Mouse (Mus musculus): ENCODE measurements around the gene Atp2a3. TPM values are rescaled to one million over a fixed set of nuclear protein-coding genes. Genes with fewer than 3 reads are reported as not detected.

Atp2a3 gene
- polyA plus RNA-seq, 1 experiment from 2014 or later: 2.0 TPM

DNA sequence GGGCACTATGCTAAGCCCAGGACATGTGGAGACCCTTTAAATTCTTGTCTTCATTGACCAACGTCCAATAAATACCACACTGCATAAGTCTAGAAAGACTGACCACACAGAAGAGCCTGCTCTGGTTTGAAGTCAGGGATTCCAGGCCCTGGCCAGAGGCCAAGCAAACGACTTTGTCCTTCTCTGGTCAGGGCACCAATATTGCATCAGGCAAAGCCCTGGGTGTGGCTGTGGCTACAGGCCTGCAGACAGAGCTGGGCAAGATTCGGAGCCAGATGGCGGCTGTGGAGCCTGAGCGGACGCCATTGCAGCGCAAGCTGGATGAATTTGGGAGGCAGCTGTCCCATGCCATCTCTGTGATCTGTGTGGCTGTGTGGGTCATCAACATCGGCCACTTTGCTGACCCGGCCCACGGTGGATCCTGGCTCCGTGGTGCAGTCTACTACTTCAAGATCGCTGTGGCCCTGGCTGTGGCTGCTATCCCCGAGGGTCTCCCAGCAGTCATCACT is 14.1 kb downstream of the Atp2a3 start:
- no peak overlapping the region for H3K9ac ChIP-seq
- no peaks in the 10 kb centered on the region for H3K36me3 ChIP-seq (replicated peaks; ENCODE audit: control insufficient read depth, insufficient read depth)
- no peaks in the 10 kb centered on the region for H3K27me3 ChIP-seq (ENCODE audit: control insufficient read depth, insufficient read depth, low read length)
- ATAC-seq (ENCODE audit: low FRiP score): no peak
- no peaks in the 10 kb centered on the region for H3K4me1 ChIP-seq (replicated peaks; ENCODE audit: control insufficient read depth, insufficient read depth, low read length)
- H3K4me3 ChIP-seq (replicated peaks; ENCODE audit: low read length): no peak overlapping the region
- H3K4me2 ChIP-seq (replicated peaks): no peak overlapping the region
- no peak for DNase-seq (ENCODE audit: low spot score)
- WGBS: 80% methylated on average over 13 of the region's 13 CpGs
- no peaks in the 10 kb centered on the region for H3K9me3 ChIP-seq (ENCODE audit: control insufficient read depth, low read length)
- H3K27ac ChIP-seq: no peak overlapping the region

DNA sequence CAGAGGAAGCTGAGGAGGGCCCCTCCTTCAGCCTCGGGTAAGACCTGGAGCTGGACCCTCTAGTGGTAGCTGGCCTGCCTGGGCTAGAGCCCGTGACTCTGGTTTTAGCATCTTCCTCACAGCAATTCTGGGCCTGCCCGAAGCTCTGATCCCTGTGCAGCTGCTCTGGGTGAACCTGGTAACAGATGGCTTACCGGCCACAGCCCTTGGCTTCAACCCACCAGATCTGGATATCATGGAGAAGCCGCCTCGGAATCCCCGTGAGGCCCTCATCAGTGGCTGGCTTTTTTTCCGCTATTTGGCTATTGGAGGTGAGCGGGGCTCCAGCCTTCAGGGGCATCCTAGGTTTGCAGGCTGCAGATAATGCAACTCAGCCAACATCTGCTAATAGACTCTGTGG is 21.5 kb downstream of the Atp2a3 start:
- Histone ChIP-seq H3K27ac (no peak overlapping the region), H3K9me3 (ENCODE audit: control insufficient read depth, low read length) (no peaks in the 10 kb centered on the region), H3K4me3 (replicated peaks; ENCODE audit: low read length) (no peak overlapping the region), H3K36me3 (replicated peaks; ENCODE audit: control insufficient read depth, insufficient read depth) (no peaks in the 10 kb centered on the region), H3K4me1 (replicated peaks; ENCODE audit: control insufficient read depth, insufficient read depth, low read length) (no peaks in the 10 kb centered on the region), H3K4me2 (replicated peaks) (no peak overlapping the region), H3K27me3 (ENCODE audit: control insufficient read depth, insufficient read depth, low read length) (no peaks in the 10 kb centered on the region), H3K9ac (no peak overlapping the region)
- 82% methylated on average over 9 of the region's 9 CpGs for whole genome bisulfite sequencing
- no peak for ATAC-seq (ENCODE audit: low FRiP score)
- no peak for DNase-seq (ENCODE audit: low spot score)

DNA sequence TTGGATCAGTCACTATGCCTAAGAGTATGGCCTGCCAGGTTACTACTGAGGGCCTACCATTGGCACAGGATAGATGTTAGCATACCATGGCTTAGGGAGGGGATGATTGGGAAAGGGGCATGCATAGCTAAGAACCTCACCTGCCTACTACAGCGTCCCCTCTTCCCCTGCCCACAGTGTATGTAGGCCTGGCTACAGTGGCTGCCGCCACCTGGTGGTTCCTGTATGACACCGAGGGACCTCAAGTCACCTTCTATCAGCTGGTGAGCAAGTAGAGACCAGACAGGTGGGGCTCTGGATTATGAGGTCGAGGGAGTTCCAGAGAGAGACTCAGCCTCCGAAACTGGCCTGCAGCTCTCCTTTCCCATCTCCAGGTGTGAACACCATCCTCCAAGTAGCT is 22.3 kb downstream of the Atp2a3 start:
- no peak overlapping the region for H3K9ac ChIP-seq
- H3K4me1 ChIP-seq (replicated peaks; ENCODE audit: control insufficient read depth, insufficient read depth, low read length): no peaks in the 10 kb centered on the region
- DNase-seq (ENCODE audit: low spot score) (no peak), ATAC-seq (ENCODE audit: low FRiP score) (no peak)
- H3K27me3 ChIP-seq (ENCODE audit: control insufficient read depth, insufficient read depth, low read length): no peaks in the 10 kb centered on the region
- H3K4me3 ChIP-seq (replicated peaks; ENCODE audit: low read length): no peak overlapping the region
- no peak overlapping the region for H3K4me2 ChIP-seq (replicated peaks)
- 44% methylated on average over 5 of the region's 5 CpGs for WGBS
- no peaks in the 10 kb centered on the region for H3K36me3 ChIP-seq (replicated peaks; ENCODE audit: control insufficient read depth, insufficient read depth)
- H3K27ac ChIP-seq: no peak overlapping the region
- H3K9me3 ChIP-seq (ENCODE audit: control insufficient read depth, low read length): no peaks in the 10 kb centered on the region

DNA sequence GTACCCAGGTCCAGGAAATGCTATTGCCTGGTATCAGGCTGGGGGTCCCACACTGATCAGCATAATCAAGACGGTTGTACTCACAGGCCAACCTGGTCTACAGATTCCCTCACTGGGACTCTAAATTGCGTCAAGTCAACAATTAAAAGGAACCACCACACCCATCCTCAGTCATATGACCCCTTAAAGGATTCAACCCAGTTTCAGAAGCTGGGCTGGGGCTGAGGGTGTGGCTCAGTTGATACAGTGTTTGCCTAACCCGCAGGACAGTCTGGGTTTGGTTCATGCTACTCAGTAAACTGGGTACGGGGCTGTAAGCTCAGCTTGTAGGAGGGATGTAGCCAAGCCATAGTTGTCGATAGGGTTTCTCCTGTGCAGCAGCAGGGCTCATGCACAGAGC is 25.8 kb downstream of the Atp2a3 start:
- no peak overlapping the region for H3K27ac ChIP-seq
- H3K27me3 ChIP-seq (ENCODE audit: control insufficient read depth, insufficient read depth, low read length): no peaks in the 10 kb centered on the region
- no peak overlapping the region for H3K9ac ChIP-seq
- WGBS: 79% methylated on average over 5 of the region's 5 CpGs
- no peak for DNase-seq (ENCODE audit: low spot score)
- H3K9me3 ChIP-seq (ENCODE audit: control insufficient read depth, low read length): no peaks in the 10 kb centered on the region
- no peak overlapping the region for H3K4me3 ChIP-seq (replicated peaks; ENCODE audit: low read length)
- no peak overlapping the region for H3K4me2 ChIP-seq (replicated peaks)
- no peaks in the 10 kb centered on the region for H3K36me3 ChIP-seq (replicated peaks; ENCODE audit: control insufficient read depth, insufficient read depth)
- no peaks in the 10 kb centered on the region for H3K4me1 ChIP-seq (replicated peaks; ENCODE audit: control insufficient read depth, insufficient read depth, low read length)
- no peak for ATAC-seq (ENCODE audit: low FRiP score)

DNA sequence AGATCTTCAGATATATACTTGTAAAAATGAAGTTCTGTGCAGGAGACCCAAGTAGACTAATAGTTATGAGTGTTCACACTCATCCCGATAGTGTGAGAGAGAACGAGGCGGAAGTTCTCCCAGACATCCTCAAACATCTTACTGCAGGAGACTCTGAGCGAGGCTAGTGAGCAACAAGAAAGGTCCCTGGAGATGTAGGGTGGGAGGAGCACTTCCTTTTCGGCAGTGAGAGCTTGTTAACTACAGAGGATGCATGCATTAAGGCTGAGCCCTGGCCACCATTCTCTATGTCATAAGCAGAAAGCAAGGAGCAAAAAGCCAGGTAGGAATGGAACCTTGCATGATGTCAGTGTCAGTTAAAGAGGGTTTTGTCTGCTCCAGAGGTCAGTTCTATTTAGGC is 26.3 kb downstream of the Atp2a3 start:
- H3K27ac ChIP-seq: no peak overlapping the region
- no peaks in the 10 kb centered on the region for H3K36me3 ChIP-seq (replicated peaks; ENCODE audit: control insufficient read depth, insufficient read depth)
- H3K4me1 ChIP-seq (replicated peaks; ENCODE audit: control insufficient read depth, insufficient read depth, low read length): no peaks in the 10 kb centered on the region
- no peak overlapping the region for H3K4me2 ChIP-seq (replicated peaks)
- DNase-seq (ENCODE audit: low spot score) (no peak), ATAC-seq (ENCODE audit: low FRiP score) (no peak)
- H3K27me3 ChIP-seq (ENCODE audit: control insufficient read depth, insufficient read depth, low read length): no peaks in the 10 kb centered on the region
- no peak overlapping the region for H3K9ac ChIP-seq
- H3K9me3 ChIP-seq (ENCODE audit: control insufficient read depth, low read length): no peaks in the 10 kb centered on the region
- H3K4me3 ChIP-seq (replicated peaks; ENCODE audit: low read length): no peak overlapping the region
- 70% methylated on average over 5 of the region's 5 CpGs for WGBS

DNA sequence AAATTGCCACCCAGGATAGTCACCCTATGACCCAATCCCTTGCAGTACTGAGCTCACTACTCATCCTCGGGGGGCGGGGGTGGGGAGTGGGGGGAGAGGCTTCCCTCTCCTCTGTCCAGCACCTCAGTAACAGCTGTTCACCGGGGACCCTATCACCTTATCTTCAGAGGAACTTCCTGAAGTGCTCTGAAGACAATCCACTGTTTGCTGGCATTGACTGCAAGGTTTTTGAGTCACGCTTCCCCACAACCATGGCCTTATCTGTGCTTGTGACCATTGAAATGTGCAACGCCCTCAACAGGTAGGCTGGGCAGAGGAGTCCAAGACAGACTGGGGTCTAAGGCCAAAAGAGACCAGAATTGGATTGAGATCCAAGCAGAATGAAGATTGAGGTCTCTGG is 26.8 kb downstream of the Atp2a3 start:
- WGBS: 78% methylated on average over 5 of the region's 5 CpGs
- H3K27ac ChIP-seq: no peak overlapping the region
- no peaks in the 10 kb centered on the region for H3K4me1 ChIP-seq (replicated peaks; ENCODE audit: control insufficient read depth, insufficient read depth, low read length)
- H3K4me2 ChIP-seq (replicated peaks): no peak overlapping the region
- DNase-seq (ENCODE audit: low spot score): no peak
- no peaks in the 10 kb centered on the region for H3K27me3 ChIP-seq (ENCODE audit: control insufficient read depth, insufficient read depth, low read length)
- H3K9ac ChIP-seq: no peak overlapping the region
- no peak for ATAC-seq (ENCODE audit: low FRiP score)
- H3K9me3 ChIP-seq (ENCODE audit: control insufficient read depth, low read length): no peaks in the 10 kb centered on the region
- no peaks in the 10 kb centered on the region for H3K36me3 ChIP-seq (replicated peaks; ENCODE audit: control insufficient read depth, insufficient read depth)
- H3K4me3 ChIP-seq (replicated peaks; ENCODE audit: low read length): no peak overlapping the region

DNA sequence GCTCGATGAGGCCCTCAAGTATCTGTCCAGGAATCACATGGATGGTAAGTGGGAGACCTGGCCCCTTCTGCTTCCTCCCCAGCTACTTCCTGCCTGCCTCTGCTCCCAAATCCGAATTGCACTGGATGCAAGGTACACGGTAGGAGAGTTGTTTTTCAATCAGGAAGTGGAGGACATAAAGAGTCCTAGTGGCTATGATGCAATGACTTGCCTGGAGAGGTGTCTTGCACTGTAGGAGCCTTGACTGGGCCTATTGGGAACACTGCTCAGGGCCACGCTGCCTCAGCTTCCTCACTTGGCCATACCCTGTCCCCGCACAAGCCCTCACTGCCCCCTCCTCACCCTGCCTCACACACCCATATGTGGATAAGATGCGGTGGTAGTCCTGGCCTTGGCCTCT is 28.1 kb downstream of the Atp2a3 start:
- Histone ChIP-seq H3K9me3 (ENCODE audit: control insufficient read depth, low read length) (no peaks in the 10 kb centered on the region), H3K9ac (no peak overlapping the region), H3K4me1 (replicated peaks; ENCODE audit: control insufficient read depth, insufficient read depth, low read length) (no peaks in the 10 kb centered on the region), H3K36me3 (replicated peaks; ENCODE audit: control insufficient read depth, insufficient read depth) (no peaks in the 10 kb centered on the region), H3K4me3 (replicated peaks; ENCODE audit: low read length) (no peak overlapping the region), H3K4me2 (replicated peaks) (no peak overlapping the region), H3K27me3 (ENCODE audit: control insufficient read depth, insufficient read depth, low read length) (no peaks in the 10 kb centered on the region), H3K27ac (no peak overlapping the region)
- ATAC-seq (ENCODE audit: low FRiP score): no peak
- 83% methylated on average over 6 of the region's 6 CpGs for WGBS
- DNase-seq (ENCODE audit: low spot score): no peak

DNA sequence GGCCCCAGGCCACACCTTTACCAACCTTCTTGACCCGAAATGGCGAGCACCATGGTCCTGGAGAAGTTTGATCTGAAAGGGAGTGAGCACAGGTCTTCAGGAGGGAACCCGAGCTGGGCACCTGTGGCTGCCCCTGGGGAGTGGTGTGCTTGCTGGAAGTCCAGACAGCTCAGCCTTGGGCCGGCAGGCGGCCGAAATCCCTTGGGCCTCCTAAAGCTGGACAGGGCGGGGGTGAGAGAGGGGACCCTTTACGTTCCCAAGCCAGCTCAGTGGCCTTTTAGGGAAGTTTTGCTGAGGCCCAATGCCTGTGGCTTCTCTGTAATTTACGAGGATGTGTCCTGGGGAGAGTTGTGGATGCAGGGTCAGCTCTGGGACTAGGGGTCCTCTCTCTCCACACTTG is 29.7 kb downstream of the Atp2a3 start:
- no peaks in the 10 kb centered on the region for H3K27me3 ChIP-seq (ENCODE audit: control insufficient read depth, insufficient read depth, low read length)
- H3K9me3 ChIP-seq (ENCODE audit: control insufficient read depth, low read length): no peaks in the 10 kb centered on the region
- H3K4me2 ChIP-seq (replicated peaks): no peak overlapping the region
- WGBS: 85% methylated on average over 9 of the region's 9 CpGs
- H3K27ac ChIP-seq: no peak overlapping the region
- H3K9ac ChIP-seq: no peak overlapping the region
- H3K36me3 ChIP-seq (replicated peaks; ENCODE audit: control insufficient read depth, insufficient read depth): no peaks in the 10 kb centered on the region
- ATAC-seq (ENCODE audit: low FRiP score): no peak
- no peak overlapping the region for H3K4me3 ChIP-seq (replicated peaks; ENCODE audit: low read length)
- no peaks in the 10 kb centered on the region for H3K4me1 ChIP-seq (replicated peaks; ENCODE audit: control insufficient read depth, insufficient read depth, low read length)
- DNase-seq (ENCODE audit: low spot score): no peak

DNA sequence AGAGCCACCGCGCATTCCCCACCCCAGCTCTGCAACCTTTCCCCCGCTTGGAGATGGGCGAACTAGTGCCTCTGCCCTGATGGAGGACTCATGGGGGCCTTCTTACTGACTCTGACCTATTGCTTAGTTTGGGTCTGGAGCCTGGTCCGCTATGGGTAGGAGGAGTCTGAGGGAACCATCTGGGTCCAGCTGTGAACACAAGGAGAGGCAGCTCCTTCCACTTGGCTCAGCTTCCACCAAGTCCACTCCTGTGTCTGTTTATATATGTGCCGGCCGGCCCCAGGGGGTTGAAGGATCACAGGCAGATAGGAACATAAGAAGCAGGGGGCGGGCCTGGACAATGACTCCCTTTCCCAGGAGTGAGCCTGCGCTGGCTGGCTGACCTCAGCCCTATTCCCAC is 31.0 kb downstream of the Atp2a3 start:
- Histone ChIP-seq H3K4me1 (replicated peaks; ENCODE audit: control insufficient read depth, insufficient read depth, low read length) (no peaks in the 10 kb centered on the region), H3K4me3 (replicated peaks; ENCODE audit: low read length) (no peak overlapping the region), H3K4me2 (replicated peaks) (no peak overlapping the region), H3K27ac (no peak overlapping the region), H3K27me3 (ENCODE audit: control insufficient read depth, insufficient read depth, low read length) (no peaks in the 10 kb centered on the region), H3K36me3 (replicated peaks; ENCODE audit: control insufficient read depth, insufficient read depth) (no peaks in the 10 kb centered on the region), H3K9ac (no peak overlapping the region), H3K9me3 (ENCODE audit: control insufficient read depth, low read length) (no peaks in the 10 kb centered on the region)
- ATAC-seq (ENCODE audit: low FRiP score) (no peak), DNase-seq (ENCODE audit: low spot score) (no peak)
- WGBS: 69% methylated on average over 9 of the region's 9 CpGs

DNA sequence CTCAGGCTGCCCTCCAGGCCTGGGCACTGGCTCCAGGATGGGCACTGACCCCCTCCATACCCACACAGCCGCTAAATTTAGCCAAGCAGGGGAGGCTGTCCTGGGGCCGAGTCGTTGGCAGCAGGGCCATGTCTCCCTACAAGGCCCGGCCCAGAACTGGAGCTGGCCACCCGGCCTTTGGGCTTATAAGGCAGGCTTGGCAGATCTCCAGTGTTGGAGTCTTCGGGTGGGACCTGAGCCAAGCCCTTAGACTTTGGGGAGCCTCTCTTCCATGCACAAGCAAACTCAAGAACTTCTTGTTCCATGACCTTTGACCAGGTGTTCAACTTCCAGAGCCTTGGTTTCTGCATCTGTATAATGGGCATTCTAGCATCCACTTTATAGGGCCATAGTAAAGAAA is 35.4 kb downstream of the Atp2a3 start:
- ATAC-seq (ENCODE audit: low FRiP score) (no peak), DNase-seq (ENCODE audit: low spot score) (no peak)
- Histone ChIP-seq H3K27ac (no peak overlapping the region), H3K4me2 (replicated peaks) (no peak overlapping the region), H3K4me1 (replicated peaks; ENCODE audit: control insufficient read depth, insufficient read depth, low read length) (no peaks in the 10 kb centered on the region), H3K27me3 (ENCODE audit: control insufficient read depth, insufficient read depth, low read length) (no peaks in the 10 kb centered on the region), H3K9ac (no peak overlapping the region), H3K9me3 (ENCODE audit: control insufficient read depth, low read length) (no peaks in the 10 kb centered on the region), H3K4me3 (replicated peaks; ENCODE audit: low read length) (no peak overlapping the region), H3K36me3 (replicated peaks; ENCODE audit: control insufficient read depth, insufficient read depth) (no peaks in the 10 kb centered on the region)
- 94% methylated on average over 6 of the region's 6 CpGs for WGBS

All from hindbrain, embryonic 14.5 days (tissue).